Mouse (Mus musculus) heart, embryonic 11.5 days (tissue): ENCODE measurements around the gene Sqstm1. TPM values are rescaled to one million over a fixed set of nuclear protein-coding genes. Genes with fewer than 3 reads are reported as not detected.

ENCODE experiments used
- ATAC-seq: fragments of 200-750 bp; cut with Nextera tagmentation; replicated peaks from 2 replicates; pipeline ENCODE4 v1.8.0; 2017; ENCODE audit warnings: moderate library complexity; ENCODE audit not compliant: insufficient number of reproducible peaks, low FRiP score, low TSS enrichment
- H3K27ac ChIP-seq: fragments of 300-500 bp; sonication (generic); 2 replicates; pipeline ENCODE4 v1.5.1; 2014; ENCODE audit warnings: mild to moderate bottlenecking, low read depth, low read length
- H3K27me3 ChIP-seq: fragments of 300-500 bp; sonication (generic); 2 replicates; pipeline ENCODE4 v1.6.1; 2014; ENCODE audit warnings: mild to moderate bottlenecking, low read length, mixed read lengths; ENCODE audit not compliant: control insufficient read depth, insufficient read depth
- H3K36me3 ChIP-seq: fragments of 300-500 bp; sonication (generic); 2 replicates; pipeline ENCODE4 v1.6.1; 2014; ENCODE audit warnings: mild to moderate bottlenecking, low read length, moderate library complexity, mixed read lengths; ENCODE audit not compliant: control insufficient read depth, insufficient read depth
- H3K4me1 ChIP-seq: fragments of 300-500 bp; sonication (generic); 2 replicates; pipeline ENCODE4 v1.6.1; 2014; ENCODE audit warnings: low read length; ENCODE audit not compliant: control insufficient read depth, insufficient read depth
- H3K4me2 ChIP-seq: fragments of 300-500 bp; sonication (generic); 2 replicates; pipeline ENCODE4 v1.6.1; 2014; ENCODE audit warnings: mild to moderate bottlenecking, moderate library complexity
- H3K4me3 ChIP-seq: fragments of 300-500 bp; sonication (generic); 2 replicates; pipeline ENCODE4 v1.5.1; 2014; ENCODE audit warnings: low read depth, low read length
- H3K9ac ChIP-seq: fragments of 300-500 bp; sonication (generic); 2 replicates; pipeline ENCODE4 v1.6.1; 2014; ENCODE audit warnings: mild to moderate bottlenecking, low read depth, low read length, moderate library complexity
- H3K9me3 ChIP-seq: fragments of 300-500 bp; sonication (generic); replicated peaks from 2 replicates; pipeline ENCODE4 v1.6.1; 2016; ENCODE audit warnings: low read length; ENCODE audit not compliant: control insufficient read depth
- WGBS: fragments of 180-500 bp; shearing (Covaris S2); extraction: QIAGEN DNeasy Blood & Tissue Kit; methylation state at CpG from one replicate; pipeline ENCODE4 v1.1.7; 2014; ENCODE audit not compliant: insufficient replicate concordance; 5-methylcytosine and 5-hydroxymethylcytosine counted together
- polyA plus RNA-seq: library from polyadenylated mRNA; unstranded; fragments of >200 nt; fragmentation: Nextera tagmentation; extraction: Ambion mirVana; gene quantifications from 2 replicates; pipeline ENCODE4 v1.2.1, GENCODE M21; 2014

The Sqstm1 gene
- polyA plus RNA-seq, 1 experiment from 2014 or later, result 159 TPM

- Histone ChIP-seq H3K4me3 (no peak overlapping the region), H3K4me2 (no peak overlapping the region), H3K27ac (no peak overlapping the region), H3K9me3 (no peaks in the 10 kb centered on the region), H3K9ac (no peak overlapping the region), H3K4me1 (peaks cover 20% of the 10 kb centered on the region), H3K27me3 (peaks cover 30% of the 10 kb centered on the region), H3K36me3 (peaks cover 17% of the 10 kb centered on the region)
- no peak for ATAC-seq
- 75% methylated on average over 11 of the region's 11 CpGs for WGBS
Observed at GRCm38 (mm10) chr11:50233993-50234392, 23.4 kb upstream of the Sqstm1 start.

GRCm38 (mm10) chr11:50233022-50233421, 22.4 kb upstream of the Sqstm1 start:
- Histone ChIP-seq H3K4me3 (no peak overlapping the region), H3K27me3 (peaks cover 29% of the 10 kb centered on the region), H3K9ac (no peak overlapping the region), H3K4me1 (peaks cover 21% of the 10 kb centered on the region), H3K4me2 (no peak overlapping the region), H3K36me3 (peaks cover 17% of the 10 kb centered on the region), H3K27ac (no peak overlapping the region), H3K9me3 (no peaks in the 10 kb centered on the region)
- 93% methylated on average over 13 of the region's 13 CpGs for WGBS
- ATAC-seq, result no peak

GRCm38 (mm10) chr11:50231411-50231810, 20.8 kb upstream of the Sqstm1 start:
- Histone ChIP-seq H3K4me2 (peak overlapping the region; percentile 80), H3K9ac (no peak overlapping the region), H3K4me3 (peak overlapping the region; percentile 37; the same call in 1 of the 2 replicates), H3K27me3 (peaks cover 17% of the 10 kb centered on the region), H3K9me3 (no peaks in the 10 kb centered on the region), H3K4me1 (peaks cover 15% of the 10 kb centered on the region), H3K36me3 (peaks cover 17% of the 10 kb centered on the region), H3K27ac (no peak overlapping the region)
- ATAC-seq, result no peak
- WGBS, result 26% methylated on average over 8 of the region's 8 CpGs

- Histone ChIP-seq H3K4me1 (peaks cover 18% of the 10 kb centered on the region), H3K36me3 (peaks cover 17% of the 10 kb centered on the region), H3K9me3 (no peaks in the 10 kb centered on the region), H3K27ac (no peak overlapping the region), H3K9ac (peak overlapping the region; percentile 8; the same call in 1 of the 2 replicates), H3K4me2 (peak overlapping the region; percentile 80), H3K27me3 (peaks cover 17% of the 10 kb centered on the region), H3K4me3 (peak overlapping the region; percentile 37)
- 31% methylated on average over 45 of the region's 45 CpGs for WGBS
- ATAC-seq, result peak; percentile 43
Observed at GRCm38 (mm10) chr11:50230481-50231304, 20.1 kb upstream of the Sqstm1 start.

GRCm38 (mm10) chr11:50229252-50229910, 18.8 kb upstream of the Sqstm1 start:
- Histone ChIP-seq H3K27me3 (peaks cover 14% of the 10 kb centered on the region), H3K27ac (no peak overlapping the region), H3K4me2 (no peak overlapping the region)

GRCm38 (mm10) chr11:50228772-50229171, 18.1 kb upstream of the Sqstm1 start:
- no peak overlapping the region for H3K4me2 ChIP-seq
- peaks cover 14% of the 10 kb centered on the region for H3K27me3 ChIP-seq
- no peaks in the 10 kb centered on the region for H3K9me3 ChIP-seq
- peaks cover 19% of the 10 kb centered on the region for H3K4me1 ChIP-seq
- H3K27ac ChIP-seq, result no peak overlapping the region
- H3K9ac ChIP-seq, result no peak overlapping the region
- no peak for ATAC-seq
- H3K36me3 ChIP-seq, result peaks cover 9% of the 10 kb centered on the region
- 44% methylated on average over 3 of the region's 3 CpGs for WGBS
- H3K4me3 ChIP-seq, result no peak overlapping the region

More at GRCm38 (mm10) chr11:50229252-50229910, 18.8 kb upstream of the Sqstm1 start:
- Histone ChIP-seq H3K9me3 (no peaks in the 10 kb centered on the region), H3K4me1 (peaks cover 19% of the 10 kb centered on the region), H3K36me3 (peaks cover 13% of the 10 kb centered on the region), H3K4me3 (no peak overlapping the region), H3K9ac (no peak overlapping the region)
- no peak for ATAC-seq
- 56% methylated on average over 7 of the region's 7 CpGs for WGBS

- Histone ChIP-seq H3K27ac (no peak overlapping the region), H3K4me1 (peaks cover 19% of the 10 kb centered on the region), H3K27me3 (peaks cover 15% of the 10 kb centered on the region), H3K4me2 (no peak overlapping the region), H3K9ac (no peak overlapping the region), H3K36me3 (no peaks in the 10 kb centered on the region), H3K9me3 (no peaks in the 10 kb centered on the region), H3K4me3 (no peak overlapping the region)
- no peak for ATAC-seq
- 88% methylated on average over 4 of the region's 4 CpGs for WGBS
Observed at GRCm38 (mm10) chr11:50227736-50228135, 17.1 kb upstream of the Sqstm1 start.

GRCm38 (mm10) chr11:50227226-50227625, 16.6 kb upstream of the Sqstm1 start:
- peaks cover 19% of the 10 kb centered on the region for H3K4me1 ChIP-seq

More at GRCm38 (mm10) chr11:50227226-50227625, 16.6 kb upstream of the Sqstm1 start:
- no peak overlapping the region for H3K4me3 ChIP-seq
- no peak overlapping the region for H3K9ac ChIP-seq
- H3K4me2 ChIP-seq, result peak overlapping the region; percentile 97; the same call in 1 of the 2 replicates
- WGBS, result 68% methylated on average over 3 of the region's 3 CpGs
- no peaks in the 10 kb centered on the region for H3K36me3 ChIP-seq
- no peak overlapping the region for H3K27ac ChIP-seq
- no peak for ATAC-seq
- no peaks in the 10 kb centered on the region for H3K9me3 ChIP-seq
- H3K27me3 ChIP-seq, result peaks cover 15% of the 10 kb centered on the region
